Mouse (Mus musculus): ENCODE data around the gene Haus2.

The Haus2 gene

DNA sequence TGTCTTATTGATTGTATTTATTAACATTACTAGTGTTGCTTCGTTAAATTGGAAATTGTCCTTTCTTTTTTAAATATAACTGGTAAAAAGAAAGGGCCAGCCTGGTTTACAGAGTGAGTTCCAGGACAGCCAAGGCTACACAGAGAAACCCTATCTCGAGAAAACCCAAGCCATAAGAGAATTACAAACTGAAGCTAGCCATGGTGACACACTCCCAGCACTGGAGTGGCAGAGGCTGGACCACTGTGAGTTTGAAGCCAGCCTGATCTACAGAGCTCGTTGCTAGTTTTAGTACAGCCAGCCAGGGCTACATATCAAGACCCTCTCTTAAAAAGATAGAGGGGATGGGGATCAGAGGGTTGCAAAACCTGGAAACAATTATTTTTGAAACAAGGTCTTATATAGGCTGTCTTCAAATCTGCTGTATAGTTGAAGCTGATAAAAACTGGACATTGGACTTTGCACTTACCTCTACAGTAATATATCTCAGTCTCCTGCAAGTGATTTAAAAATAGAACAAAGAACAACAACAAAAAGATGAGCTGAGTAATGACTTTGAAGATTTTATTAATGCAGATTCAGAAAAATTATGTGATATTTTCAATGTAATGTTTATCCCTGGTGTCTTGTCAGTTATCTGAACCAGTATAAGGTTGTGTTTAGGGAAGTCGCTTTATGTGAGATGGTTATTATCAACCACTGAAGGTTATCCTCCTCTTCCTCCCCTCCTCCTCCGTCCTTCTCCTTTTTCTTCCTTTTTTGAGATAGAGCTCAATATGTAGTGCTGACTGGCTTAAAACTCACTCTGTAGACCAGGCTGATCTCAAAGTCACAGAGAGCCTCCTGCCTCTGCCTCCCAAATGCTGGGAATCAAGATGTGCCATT lies 7.3 kb downstream of the Haus2 start:
- no peak for DNase-seq (ENCODE audit: low read depth, low spot score)

DNA sequence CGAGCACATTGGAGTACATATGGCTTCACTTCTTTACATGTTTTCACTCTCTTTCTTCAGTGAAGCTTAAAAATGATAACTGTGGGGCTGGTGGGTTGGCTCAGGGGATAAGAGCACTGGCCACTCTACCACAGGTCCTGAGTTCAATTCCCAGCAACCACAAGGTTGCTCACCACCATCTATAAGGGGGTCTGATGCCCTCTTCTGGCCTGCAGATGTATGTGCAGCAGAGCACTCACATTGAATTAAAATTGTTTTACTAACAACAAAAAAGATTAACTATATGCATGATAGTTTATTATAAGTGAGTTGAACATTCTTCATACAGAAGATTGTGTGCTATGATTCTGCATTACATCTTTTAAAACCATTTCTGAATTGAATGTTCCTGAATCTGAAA lies 10.4 kb downstream of the Haus2 start:
- DNase-seq (ENCODE audit: low read depth, low spot score) = no peak

DNA sequence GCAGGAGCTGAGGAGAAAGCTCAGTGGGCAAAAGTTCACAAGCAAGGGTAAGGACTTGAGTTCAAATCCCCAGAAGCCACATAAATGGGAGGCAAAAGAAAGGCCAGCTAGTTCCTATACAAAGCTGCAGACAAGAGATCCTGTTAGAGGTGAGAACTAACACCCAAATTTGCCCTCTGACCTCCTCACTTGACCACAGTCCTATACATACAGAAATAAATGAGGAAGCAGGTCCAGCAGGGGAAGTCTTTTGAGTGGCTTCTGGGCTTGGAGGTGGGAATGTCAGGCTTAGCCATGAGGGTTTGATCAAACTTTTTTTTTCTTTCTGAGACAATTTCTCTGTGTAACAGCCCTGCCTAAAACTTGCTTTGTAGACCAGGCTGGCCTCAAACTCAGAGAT lies 13.7 kb downstream of the Haus2 start:
- DNase-seq (ENCODE audit: low read depth, low spot score) = no peak

- no peak for DNase-seq (ENCODE audit: low read depth, low spot score)
Measured at GRCm38 (mm10) chr2:120628076-120628865, 19.1 kb downstream of the Haus2 start.

DNA sequence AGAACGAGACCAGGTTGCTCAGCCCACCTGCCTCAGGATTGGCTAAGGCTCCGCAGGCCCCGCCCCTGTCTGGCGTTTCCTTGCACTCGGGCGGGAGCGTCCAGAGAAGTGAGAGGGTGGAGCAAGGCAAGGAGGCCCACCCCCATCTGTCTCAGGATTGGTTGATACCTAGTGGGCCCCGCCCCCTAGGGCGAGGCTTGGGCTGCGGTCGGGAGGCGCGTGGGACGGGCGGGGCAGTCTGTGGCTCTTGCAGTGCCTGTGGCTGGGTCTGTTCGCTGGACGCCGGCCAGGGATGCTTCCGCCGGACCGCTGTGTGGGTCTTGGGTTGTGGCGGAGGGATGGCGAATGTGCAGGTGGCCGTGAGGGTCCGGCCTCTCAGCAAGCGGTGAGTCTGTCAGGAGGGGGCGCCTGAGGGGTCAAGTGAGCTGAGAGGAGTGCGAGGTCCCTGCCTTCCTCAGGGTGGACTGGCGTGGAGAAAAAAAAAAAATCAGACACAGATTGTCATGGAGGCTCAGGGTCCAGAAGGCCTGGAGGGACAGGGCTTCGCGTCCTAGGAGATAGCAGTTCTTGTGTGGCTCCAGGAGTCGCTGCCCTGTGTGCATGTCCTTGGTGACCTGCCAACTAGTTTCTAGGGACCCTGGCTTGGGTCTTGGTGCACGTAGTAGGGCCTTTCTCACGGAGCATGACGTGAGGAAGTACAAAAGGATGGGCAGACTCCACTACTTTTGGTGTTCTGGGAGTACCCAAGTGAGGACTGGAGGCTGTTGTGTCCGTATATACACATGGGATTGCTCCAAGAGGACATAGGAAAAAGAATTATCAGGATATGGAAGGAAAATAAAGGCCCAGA lies 19.9 kb downstream of the Haus2 start, which contains the start of gene Stard9:
TSS of gene Stard9 (plus strand) at position 236 of the 850 bp plus-strand sequence.
- DNase-seq (ENCODE audit: low read depth, low spot score) = peak; percentile 99

GRCm38 (mm10) chr2:120630246-120630645 lies 21.1 kb downstream of the Haus2 start:
- no peak for DNase-seq (ENCODE audit: low read depth, low spot score)

DNA sequence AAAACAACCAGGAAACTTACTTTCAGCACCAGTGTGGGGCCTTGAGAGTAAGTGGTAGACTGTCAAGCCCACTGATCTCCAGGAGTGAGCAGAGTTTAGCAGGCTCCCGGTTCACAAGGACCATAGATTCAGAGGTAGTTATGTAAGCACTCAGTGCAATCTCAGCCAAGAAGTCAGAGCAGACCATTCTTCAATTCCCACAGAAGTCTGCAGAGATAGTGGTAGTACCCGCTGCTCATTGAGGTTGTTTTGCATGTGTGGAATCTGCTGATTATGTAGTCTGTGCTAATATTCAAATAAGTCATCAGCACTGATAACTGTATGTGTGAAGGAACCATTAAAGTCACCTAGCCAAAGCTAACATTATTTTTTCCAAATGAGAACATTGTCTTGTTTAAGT lies 21.5 kb downstream of the Haus2 start:
- DNase-seq (ENCODE audit: low read depth, low spot score) = no peak

GRCm38 (mm10) chr2:120631521-120631920 lies 22.3 kb downstream of the Haus2 start:
- no peak for DNase-seq (ENCODE audit: low read depth, low spot score)

DNA sequence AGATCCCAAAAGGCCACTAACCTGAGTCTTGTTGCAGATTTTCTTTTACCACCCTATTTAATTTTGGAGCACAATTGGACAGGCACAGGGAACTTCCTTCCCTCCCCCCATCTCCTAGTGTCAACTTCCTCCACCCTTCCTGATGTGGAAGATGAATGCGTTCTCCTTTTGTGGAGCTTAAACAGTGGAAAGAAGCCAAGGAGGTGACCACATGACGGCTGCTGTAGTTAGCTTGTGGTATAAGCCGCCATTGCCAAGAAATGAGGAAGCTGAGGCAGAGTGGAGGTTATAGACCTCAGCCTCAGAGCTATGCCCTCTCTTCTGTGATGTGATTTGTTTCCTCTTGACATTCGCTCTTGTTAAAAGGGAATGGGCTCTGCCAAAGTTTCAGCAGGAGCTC lies 22.8 kb downstream of the Haus2 start:
- no peak for DNase-seq (ENCODE audit: low read depth, low spot score)

- no peak for DNase-seq (ENCODE audit: low read depth, low spot score)
Measured at GRCm38 (mm10) chr2:120640835-120641234, 31.7 kb downstream of the Haus2 start.

DNA sequence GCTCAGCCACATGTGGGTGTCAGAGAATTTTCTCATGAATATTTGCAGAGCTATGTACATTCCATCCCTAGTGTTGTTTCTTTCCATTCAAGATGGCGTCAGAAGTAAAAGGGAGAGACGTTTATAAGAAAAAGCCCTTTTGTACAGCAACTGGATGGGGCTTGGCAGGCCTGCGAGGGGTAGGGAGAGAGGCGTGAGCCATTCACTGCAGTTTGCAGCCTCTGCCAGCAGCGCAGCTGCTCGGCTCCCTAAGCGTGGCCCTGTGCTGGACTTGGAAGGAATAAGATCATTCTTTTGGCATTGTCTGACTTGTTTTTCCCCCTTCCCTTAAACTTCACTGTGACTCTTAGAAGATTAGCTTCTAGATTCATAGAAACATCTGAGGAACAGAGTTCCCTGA lies 34.7 kb downstream of the Haus2 start:
- DNase-seq (ENCODE audit: low read depth, low spot score) = no peak

DNA sequence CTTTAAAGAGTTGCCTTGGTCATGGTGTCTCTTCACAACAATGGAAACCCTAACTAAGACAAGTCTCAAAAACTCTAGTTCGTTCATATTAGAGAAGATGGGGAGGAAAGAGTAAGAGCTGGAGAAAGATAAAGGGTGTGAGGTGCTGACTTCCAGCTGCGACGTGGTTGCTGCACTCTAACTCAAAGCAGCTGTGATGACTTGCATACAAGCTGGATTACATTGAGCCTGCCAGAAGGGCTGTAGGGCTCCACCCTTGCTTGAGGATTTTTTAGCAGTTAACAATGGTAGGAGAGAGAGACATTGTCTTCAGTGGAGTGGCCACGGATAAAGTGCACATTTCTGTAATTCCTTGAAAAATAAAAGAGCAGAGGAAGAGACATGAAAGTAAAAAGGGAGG lies 37.6 kb downstream of the Haus2 start:
- no peak for DNase-seq (ENCODE audit: low read depth, low spot score)

GRCm38 (mm10) chr2:120652256-120652924 lies 43.2 kb downstream of the Haus2 start:
- no peak for DNase-seq (ENCODE audit: low read depth, low spot score)

- no peak for DNase-seq (ENCODE audit: low read depth, low spot score)
Measured at GRCm38 (mm10) chr2:120652925-120653284, 43.7 kb downstream of the Haus2 start.

DNA sequence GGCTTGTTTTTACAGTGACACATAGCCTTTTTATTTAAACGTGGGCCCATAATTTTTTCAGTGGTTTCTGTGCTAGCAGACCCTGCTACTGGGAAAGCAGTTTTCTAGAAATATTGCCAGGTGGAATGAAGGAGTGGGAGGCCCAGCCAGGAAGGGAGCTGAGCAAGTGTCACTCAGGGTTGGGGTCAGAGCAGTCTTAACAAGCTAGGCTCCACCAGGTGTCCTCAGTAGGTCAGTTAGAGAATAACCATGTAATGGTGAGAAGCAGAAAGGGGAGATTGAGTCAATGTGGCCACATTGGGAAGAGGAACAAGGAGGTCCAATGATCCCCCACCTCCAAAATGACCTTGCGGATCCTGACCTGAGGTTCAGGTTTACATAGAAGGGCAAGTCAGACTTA lies 45.5 kb downstream of the Haus2 start:
- no peak for DNase-seq (ENCODE audit: low read depth, low spot score)

GRCm38 (mm10) chr2:120655905-120656304 lies 46.7 kb downstream of the Haus2 start:
- no peak for DNase-seq (ENCODE audit: low read depth, low spot score)

- DNase-seq (ENCODE audit: low read depth, low spot score) = no peak
Measured at GRCm38 (mm10) chr2:120656711-120657110, 47.5 kb downstream of the Haus2 start.

DNA sequence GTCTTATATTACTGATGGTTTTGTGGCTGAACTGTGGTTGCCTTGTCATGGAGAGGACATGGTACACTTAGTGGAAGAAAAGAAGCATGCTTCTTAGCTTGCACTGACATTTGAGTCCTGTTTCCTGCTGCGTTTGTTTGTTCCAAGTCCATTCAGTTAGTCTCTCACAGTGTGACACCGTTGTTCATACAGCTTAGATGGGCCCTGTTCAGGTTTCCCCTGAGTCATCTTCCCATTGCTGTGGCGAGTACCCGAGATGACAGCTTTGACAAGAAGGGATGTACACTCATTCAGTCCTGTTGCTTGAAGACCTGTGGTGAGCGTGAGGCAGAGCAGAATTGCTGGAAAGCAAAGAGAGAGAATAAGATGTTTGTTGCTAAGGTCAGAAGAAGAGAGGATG lies 49.3 kb downstream of the Haus2 start:
- DNase-seq (ENCODE audit: low read depth, low spot score) = no peak

DNA sequence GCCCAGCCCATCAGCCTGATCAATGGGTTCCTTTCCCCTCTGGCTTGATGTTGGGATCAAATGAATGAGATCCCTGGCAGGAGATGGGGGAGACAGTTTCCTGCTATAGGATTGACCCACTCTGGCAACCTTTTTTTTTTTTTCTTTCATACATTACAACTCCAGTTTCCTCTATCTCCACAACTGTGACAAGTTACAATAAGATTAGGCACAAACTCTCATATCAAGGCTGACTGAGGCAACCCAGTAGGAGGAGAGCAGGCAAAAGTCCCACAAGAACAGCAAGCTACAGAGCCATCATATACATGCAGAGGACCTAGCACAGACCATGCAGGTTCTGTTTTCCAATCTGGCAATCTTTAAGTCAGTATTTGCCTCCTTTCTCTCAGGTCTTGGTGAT lies 50.1 kb downstream of the Haus2 start:
- DNase-seq (ENCODE audit: low read depth, low spot score) = no peak

DNA sequence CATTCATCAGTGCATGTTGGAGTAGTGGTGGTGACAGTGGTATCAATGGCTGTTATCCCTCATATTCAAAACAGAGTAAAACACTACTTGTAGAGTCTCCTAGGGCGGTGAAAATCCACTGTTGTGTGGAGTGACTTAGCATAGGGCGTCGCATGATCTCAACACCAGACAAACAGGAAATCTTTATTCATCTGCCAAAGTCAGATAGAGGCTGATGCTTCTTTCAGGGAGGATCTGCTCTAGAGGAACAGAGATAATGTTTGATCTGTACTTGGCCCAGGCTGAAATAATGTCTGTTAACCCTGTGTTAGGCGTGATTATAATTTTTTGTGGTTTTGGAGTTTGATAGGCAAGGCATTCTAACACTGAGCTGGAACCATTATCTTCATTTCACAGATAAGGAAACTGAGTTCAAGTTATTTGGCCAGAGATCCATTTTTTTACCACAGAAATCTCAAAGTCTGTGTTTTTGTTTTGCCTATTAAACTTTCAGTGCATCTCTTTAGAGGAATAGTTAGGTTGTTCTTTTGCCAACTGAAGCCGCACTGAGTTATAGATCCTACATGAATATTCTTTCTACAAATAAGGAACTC lies 51.4 kb downstream of the Haus2 start:
- DNase-seq (ENCODE audit: low read depth, low spot score) = no peak

- DNase-seq (ENCODE audit: low read depth, low spot score) = no peak
Measured at GRCm38 (mm10) chr2:120662766-120663165, 53.6 kb downstream of the Haus2 start.

Data from mesoderm, embryonic 11.5 days (tissue).